Mouse (Mus musculus) E14TG2a.4 (cell line): ENCODE results near the gene Atp6v0a4.

Experiments used
- CTCF ChIP-seq: conservative IDR thresholded peaks from 2 replicates; pipeline ENCODE4 v1.5.1; 2014; ENCODE audit warnings: low read length
- NANOG ChIP-seq: IDR thresholded peaks from 2 replicates; pipeline ENCODE4 v1.6.1; 2014; ENCODE audit warnings: borderline replicate concordance, low read length, mixed read lengths
- POU5F1 ChIP-seq: IDR thresholded peaks from 2 replicates; pipeline ENCODE4 v1.6.1; 2014; ENCODE audit warnings: low read length, borderline replicate concordance

DNA sequence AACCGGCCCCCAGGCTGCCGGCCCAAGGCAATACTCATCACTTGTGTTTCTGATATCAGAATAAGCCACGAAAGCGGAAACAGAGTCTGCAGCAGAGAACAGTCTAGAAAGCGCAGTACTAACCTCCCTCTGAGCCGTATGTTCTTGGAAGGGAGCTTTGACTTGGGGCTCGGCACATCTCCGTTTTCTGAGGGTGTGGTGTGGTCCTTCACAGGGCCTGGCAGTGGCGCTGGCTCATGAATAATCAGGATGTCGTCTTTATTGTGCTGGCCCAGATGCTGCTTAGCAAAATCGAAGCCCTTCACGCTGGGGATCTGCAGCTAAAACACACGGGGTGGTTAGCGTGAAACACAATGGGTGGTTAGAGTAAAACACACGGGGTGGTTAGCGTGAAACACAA is 33.5 kb upstream of the Atp6v0a4 start:
- TF ChIP-seq CTCF (no peak), NANOG (no peak), POU5F1 (no peak)
